Mouse (Mus musculus) liver, adult 2 months (tissue): ENCODE data around the gene Wnt2b.

ENCODE experiments used
- CTCF ChIP-seq: fragments of 200-500 bp; IDR thresholded peaks from 2 replicates; pipeline ENCODE4 v1.5.1; 2011; ENCODE audit warnings: low read depth, low read length, control low read depth
- POLR2A ChIP-seq: fragments of 200-500 bp; IDR thresholded peaks from 2 replicates; pipeline ENCODE4 v1.6.1; 2011; ENCODE audit warnings: low read length, control low read depth; ENCODE audit not compliant: insufficient read depth; ENCODE audit errors: extremely low read depth

- TF ChIP-seq CTCF (no peak), POLR2A (no peak)
Measured at GRCm38 (mm10) chr3:104944894-104945293, 16.8 kb downstream of the Wnt2b start.
